Mouse (Mus musculus) mouse embryonic stem cell (cell line): ENCODE measurements at regions not wholly inside any gene's neighbourhood (a gene's known extent, or its start where the extent isn't known, plus 50 kb on each side); places are given as distances from the start of the nearest gene placed in this dataset.

Experiments
- in situ Hi-C, 2 experiments: fragments of 300-500 bp; cut with MboI; formaldehyde crosslinking; loops; 1 replicate in 1 of 2; 3 replicates in 1 of 2; pipeline ENCODE4 v1.14.3; 2019 to 2020; ENCODE audit warnings: low sequenced_read_pairs in 2 of 2, low pct_unique_long_range_greater_than_20kb in 1 of 2, mixed read lengths in 1 of 2; ENCODE audit not compliant: unreplicated experiment in 1 of 2

- in situ Hi-C loops, result loop anchor here in 1 of 2 experiments (25.0 kb wide), 1 partner anchor 160 kb away; no protein-coding TSS in a partner anchor
Observed at GRCm38 (mm10) chrX:61652377-61652776, 56.9 kb upstream of the Ldoc1 start.

- in situ Hi-C loops, result loop anchor here in 1 of 2 experiments (25.0 kb wide), 1 partner anchor 159 kb away; no protein-coding TSS in a partner anchor
Observed at GRCm38 (mm10) chrX:61653077-61653476, 56.2 kb upstream of the Ldoc1 start.
